Mouse (Mus musculus): ENCODE data around the gene Megf8.

- no peak for TF ChIP-seq MAFK (IDR thresholded peaks at IDR 0.05; ENCODE audit: insufficient read depth, low read depth, low read length)
- no peak for TF ChIP-seq ZNF384 (IDR thresholded peaks at IDR 0.05; ENCODE audit: low read depth, low read length)
These were observed 50.8 kb downstream of the Megf8 start for GRCm38 (mm10) chr7:25367632-25368293.
